Mouse (Mus musculus): ENCODE results near the gene Rem2. TPM values are rescaled to one million over a fixed set of nuclear protein-coding genes. Genes with fewer than 3 reads are reported as not detected.

Gene Rem2
- 0.63 to 3.1 TPM (median 1.5 TPM) in 4 replicates for total RNA-seq (2023)

DNA sequence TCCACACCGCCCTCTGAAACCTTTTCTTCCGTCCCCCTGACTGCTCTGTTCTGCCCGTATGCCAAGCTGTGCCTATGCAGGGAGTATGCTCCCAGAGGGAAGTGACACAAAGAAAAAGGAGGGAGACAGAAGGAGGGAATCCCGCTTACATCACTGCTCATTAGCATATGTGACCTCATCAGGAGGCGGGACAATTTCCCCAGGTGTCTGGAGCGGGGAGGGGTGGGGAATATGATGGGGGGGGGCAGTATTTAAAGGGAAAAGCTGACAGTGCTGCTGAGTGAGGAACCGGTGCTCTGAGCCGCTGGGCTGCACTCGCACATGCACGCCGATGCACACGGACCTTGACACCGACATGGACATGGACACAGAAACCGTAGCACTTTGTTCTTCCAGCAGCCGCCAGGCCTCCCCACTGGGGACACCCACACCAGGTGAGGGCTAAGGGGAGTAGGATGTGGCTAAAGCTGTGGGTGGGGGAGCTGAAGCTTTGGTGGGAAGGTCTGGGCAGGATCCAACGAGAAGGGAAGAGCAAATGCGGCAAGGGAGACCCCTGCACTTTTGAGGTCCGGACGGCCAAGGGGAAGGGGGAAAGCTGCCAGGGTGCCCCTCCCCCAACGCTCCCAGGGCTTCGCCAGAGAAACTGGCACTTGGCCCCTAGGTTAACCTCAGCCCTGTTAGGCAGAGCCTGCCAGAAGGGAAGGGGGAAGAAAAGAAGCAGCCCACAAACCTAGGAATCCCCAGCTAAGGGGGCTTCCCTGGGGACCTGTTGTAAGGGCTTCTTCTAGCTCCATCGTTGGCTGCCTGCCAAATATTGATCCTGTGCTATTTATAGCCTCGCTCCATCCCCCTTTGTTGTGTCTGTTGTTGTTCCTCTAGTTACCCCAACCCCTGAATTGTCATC, at the start of gene Rem2:
Rem2 (plus strand) TSS at position 160 of the 904 bp plus-strand sequence.

DNA sequence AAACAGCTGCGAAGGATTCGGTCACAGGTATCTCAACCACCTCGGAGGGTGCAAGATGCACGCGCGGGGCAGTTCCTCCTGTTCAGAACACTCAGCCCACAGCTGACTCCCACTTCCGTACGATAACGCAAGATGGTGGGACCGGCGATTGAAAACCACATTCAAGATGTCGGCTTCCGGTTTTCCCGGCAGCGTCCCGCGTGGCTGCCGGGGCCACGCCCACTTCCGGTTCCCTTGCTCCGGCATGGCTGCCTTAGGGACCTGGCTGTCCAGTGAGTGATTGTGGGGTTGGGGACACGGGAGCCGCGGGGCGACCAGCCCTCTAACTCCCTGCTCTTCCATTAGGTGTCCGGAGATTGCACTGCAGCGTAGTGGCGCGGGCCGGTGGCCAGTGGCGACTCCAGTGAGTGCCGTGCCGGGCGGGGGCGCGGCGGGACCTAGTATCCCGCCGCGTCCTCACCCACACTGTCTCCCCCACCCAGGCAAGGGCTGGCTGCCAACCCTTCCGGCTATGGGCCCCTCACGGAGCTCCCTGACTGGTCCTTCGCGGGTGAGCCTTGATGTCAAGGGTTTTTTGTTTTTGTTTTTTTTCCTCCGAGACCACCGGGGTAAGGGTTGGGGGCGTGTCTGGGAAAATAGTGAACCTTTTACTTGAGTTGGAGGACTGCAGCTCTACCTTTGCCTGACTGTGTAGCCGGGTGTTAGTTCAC, 49.1 kb upstream of the Rem2 start, which contains the start of gene Mrpl52:
Mrpl52 (plus strand) TSS at position 221 of the 710 bp plus-strand sequence.

DNA sequence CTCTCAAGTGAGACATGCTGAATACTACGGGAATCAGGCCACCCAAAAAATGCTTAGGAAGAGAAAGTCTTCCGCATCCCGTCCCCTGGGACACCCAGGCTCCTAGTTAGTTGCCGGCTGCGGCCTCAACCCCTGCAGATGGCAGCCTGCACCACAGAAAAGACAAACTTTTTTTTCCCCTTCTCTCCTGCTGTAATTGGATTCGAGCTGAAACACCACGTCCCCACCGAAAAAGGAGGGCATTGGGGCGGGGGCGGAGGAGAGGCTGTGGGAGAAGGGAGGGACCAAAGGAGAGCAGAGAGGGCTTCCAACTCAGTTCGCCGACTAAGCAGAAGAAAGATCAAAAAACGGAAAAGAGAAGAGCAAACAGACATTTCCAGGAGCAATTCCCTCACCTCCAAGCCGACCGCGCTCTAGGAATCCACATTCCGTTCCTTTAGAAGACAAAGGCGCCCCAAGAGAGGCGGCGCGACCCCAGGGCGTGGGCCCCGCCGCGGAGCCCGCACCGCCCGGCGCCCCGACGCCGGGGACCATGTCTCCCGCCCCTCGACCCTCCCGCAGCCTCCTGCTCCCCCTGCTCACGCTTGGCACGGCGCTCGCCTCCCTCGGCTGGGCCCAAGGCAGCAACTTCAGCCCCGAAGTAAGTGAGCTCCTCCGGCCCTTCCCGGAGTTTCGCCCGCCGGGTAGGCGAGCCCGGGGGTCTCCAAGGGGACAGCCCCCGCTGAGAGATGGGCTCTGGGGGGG, 44.4 kb upstream of the Rem2 start, which contains the start of gene Mmp14:
Mmp14 (plus strand) TSS at position 279 of the 744 bp plus-strand sequence.

DNA sequence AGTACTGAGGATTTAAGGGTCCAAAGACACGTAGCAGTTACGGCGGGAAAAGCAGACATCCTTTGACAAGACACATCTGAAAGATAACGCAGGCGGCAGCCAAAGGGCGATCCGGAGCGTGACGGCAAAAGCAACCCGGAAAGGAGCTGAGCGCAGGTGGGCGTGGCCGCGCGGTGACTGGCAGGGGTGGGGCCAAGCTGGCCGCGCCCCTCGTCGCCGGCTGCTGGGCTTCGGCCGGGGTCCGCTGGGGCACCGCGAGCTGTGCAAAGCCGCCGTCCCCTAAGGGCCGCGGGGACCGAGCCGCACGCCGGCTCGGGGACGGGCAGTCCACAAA, 12.0 kb upstream of the Rem2 start, which contains the start of gene Lrp10:
Lrp10 (plus strand) TSS at position 179 of the 334 bp plus-strand sequence.

Other genes starting within 250 kb of the Rem2 start
- 142 to 157 TPM (median 146 TPM) in 4 replicates for gene Dad1, start 222.0 kb upstream of the Rem2 start, total RNA-seq (2023)
- gene Abhd4, start 221.9 kb upstream of the Rem2 start, total RNA-seq (2023): 9.4 to 14.0 TPM (median 12.0 TPM) in 4 replicates
- gene Olfr49, start 191.2 kb upstream of the Rem2 start, total RNA-seq (2023): 0.16 to 0.17 TPM in 2 of 4 replicates, not detected in the others
- 83.4 to 87.6 TPM (median 84.7 TPM) in 4 replicates for gene Oxa1l, start 115.3 kb upstream of the Rem2 start, total RNA-seq (2023)
- 6.0 to 8.3 TPM (median 7.2 TPM) in 4 replicates for gene Slc7a7, start 58.3 kb upstream of the Rem2 start, total RNA-seq (2023)
- gene Mrpl52, start 49.2 kb upstream of the Rem2 start, total RNA-seq (2023): 80.8 to 114 TPM (median 85.8 TPM) in 4 replicates
- gene Mmp14, start 44.5 kb upstream of the Rem2 start, total RNA-seq (2023): 0.47 to 0.92 TPM (median 0.78 TPM) in 4 replicates
- gene Lrp10, start 12.0 kb upstream of the Rem2 start, total RNA-seq (2023): 174 to 205 TPM (median 187 TPM) in 4 replicates
- 29.1 to 35.7 TPM (median 32.6 TPM) in 4 replicates for gene Prmt5, start 41.4 kb downstream of the Rem2 start, total RNA-seq (2023)
- 10.3 to 17.1 TPM (median 11.5 TPM) in 4 replicates for gene Haus4, start 78.5 kb downstream of the Rem2 start, total RNA-seq (2023)
- 0.17 to 0.22 TPM in 2 of 4 replicates, not detected in the others for gene Ajuba, start 101.5 kb downstream of the Rem2 start, total RNA-seq (2023)
- gene 4931414P19Rik, start 129.9 kb downstream of the Rem2 start, total RNA-seq (2023): 4.6 to 9.6 TPM (median 5.2 TPM) in 4 replicates
- 50.0 to 57.9 TPM (median 52.8 TPM) in 4 replicates for gene Psmb5, start 141.9 kb downstream of the Rem2 start, total RNA-seq (2023)
- gene Psmb11, start 145.3 kb downstream of the Rem2 start, total RNA-seq (2023): not detected in 4 replicates
- not detected in 4 replicates for gene Gm17606, start 164.9 kb downstream of the Rem2 start, total RNA-seq (2023)
- 2.9 to 5.7 TPM (median 3.5 TPM) in 4 replicates for gene Cdh24, start 165.3 kb downstream of the Rem2 start, total RNA-seq (2023)
- gene 1700123O20Rik, start 210.1 kb downstream of the Rem2 start, total RNA-seq (2023): 28.7 to 31.2 TPM (median 29.6 TPM) in 4 replicates
- gene Acin1, start 210.8 kb downstream of the Rem2 start, total RNA-seq (2023): 517 to 556 TPM (median 537 TPM) in 4 replicates
- not detected in 4 replicates for gene Gm29776, start 222.7 kb downstream of the Rem2 start, total RNA-seq (2023)
- not detected in 4 replicates for gene Cebpe, start 236.1 kb downstream of the Rem2 start, total RNA-seq (2023)

Data from B cell, adult 62 days (primary cell).